Mouse (Mus musculus) retina, adult 2 months (tissue): Measurements from ENCODE around the gene Macf1.
A peak's percentile ranks its signal among the peaks of the same experiment; 100 is the strongest.
"Not testable (repeated sequence)": the region's sequence is repeated elsewhere in the genome, so short reads cannot be mapped to it uniquely, and the experiment has no call there.

Source experiments
- DNase-seq: peaks from one replicate; pipeline ENCODE4 v3.0.0-alpha.2; 2012; ENCODE audit warnings: low read depth, low spot score

The Macf1 gene

DNA sequence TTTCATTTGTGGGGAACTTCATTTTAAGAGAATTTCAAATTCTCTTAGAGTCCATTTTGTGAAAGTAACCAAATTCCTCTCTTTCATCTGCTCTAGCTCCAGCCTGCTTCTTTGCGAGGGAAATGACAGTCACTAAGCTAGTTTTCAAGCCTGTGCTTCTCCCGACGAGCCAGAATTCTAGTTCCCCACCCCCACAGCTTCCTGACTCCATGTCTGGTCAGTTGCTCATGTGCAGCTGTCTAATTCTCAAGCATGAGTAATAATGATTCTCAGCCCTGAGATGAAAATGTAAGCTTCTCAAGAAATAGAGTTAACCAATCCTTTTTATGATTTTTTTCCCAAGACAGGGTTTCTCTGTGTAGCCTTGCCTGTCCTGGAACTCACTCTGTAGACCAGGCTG, 236.9 kb downstream of the Macf1 start:
- DNase-seq = no peak

DNA sequence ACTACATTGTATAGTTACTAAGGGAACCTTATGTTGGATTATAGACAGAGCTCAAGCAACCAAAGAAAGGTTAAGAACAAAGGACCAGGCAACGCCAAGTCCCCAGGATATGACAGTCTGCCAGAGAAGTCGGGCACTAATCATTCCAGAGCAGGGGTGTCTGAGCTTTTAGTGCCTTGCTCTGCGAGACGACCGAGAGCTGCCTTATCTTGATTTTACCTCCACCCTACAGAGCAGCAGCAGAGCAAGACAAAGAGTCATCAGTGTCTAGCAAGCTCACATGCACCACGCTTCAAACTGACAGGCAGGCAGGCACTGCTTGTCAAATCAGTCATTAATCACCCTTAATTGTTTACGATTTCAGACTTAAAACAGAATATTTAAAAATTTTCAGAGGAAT, 237.4 kb downstream of the Macf1 start:
- DNase-seq = no peak

GRCm38 (mm10) chr4:123446221-123446620, 237.9 kb downstream of the Macf1 start:
- not testable (repeated sequence) for DNase-seq

GRCm38 (mm10) chr4:123438414-123438813, 245.7 kb downstream of the Macf1 start:
- no peak for DNase-seq

DNA sequence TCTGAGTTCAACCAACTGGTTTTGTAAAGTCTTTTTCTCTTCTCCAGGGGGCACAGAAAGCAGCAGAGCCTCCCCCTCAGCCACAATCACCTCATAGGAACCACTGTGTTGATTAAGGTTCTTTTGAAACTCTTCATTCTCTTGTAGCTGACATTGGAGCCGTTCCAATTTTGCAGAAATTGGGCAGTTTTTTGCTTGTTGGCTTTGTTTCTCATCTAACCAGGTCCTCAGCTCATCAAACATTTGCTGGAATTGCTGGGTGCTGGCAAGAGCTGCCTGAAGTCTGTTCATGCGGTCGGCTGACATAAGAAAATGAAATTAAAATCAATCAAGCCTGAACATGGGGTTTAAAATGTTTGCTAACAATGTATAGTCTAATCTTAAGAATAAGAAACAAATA, 251.0 kb downstream of the Macf1 start:
- DNase-seq = no peak

DNA sequence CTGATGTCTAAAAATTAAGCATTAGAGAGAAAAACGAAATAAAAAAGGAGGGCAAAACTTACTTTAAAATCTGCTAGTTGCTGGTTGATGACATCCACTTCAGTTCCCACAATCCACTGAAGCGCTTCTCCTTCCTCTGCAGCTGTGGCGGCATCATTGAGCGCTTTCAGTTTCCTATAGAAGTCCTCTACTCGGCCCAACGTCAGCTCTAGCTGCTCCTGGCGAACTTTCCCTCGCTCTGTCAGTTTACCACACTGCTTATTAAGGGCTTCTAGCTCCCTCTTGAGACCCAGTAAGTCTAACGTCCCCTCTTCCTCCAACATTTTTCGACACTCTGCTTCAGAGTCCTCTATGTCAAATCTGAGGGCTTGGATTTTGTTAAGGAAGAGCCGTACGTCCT, 252.2 kb downstream of the Macf1 start:
- no peak for DNase-seq

- DNase-seq = no peak
These were observed 256.1 kb downstream of the Macf1 start for GRCm38 (mm10) chr4:123427900-123428684.

DNA sequence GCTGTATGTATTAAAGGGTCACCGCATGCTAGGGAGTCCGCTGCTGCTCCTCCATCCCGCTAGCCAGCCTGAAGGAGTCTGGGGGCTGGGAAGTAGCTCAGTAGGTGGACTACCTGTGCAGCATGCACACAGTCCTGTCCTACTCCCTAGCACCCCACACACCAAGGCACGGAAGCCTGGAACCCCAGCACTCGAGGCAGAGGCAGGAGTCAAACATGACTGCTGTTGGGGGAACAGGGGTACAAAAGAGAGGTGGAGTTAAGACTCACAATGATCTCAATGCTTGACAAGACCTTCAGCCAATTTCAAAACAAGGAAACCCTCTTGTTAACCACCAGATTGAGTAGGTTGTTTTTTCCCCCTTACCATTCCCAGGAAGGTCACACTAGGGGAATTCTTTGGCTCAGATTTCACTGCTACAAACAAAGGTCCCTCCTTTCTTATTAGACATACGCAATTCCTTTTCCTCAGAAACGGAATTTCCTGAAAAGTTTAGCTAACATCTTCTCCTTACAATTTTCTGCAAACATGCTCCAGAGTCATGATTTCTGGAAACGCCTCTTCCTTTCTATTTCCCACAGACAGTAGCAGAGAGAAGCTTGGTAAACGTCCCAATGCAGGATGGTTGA, 256.8 kb downstream of the Macf1 start:
- DNase-seq = no peak

- no peak for DNase-seq
These were observed 257.6 kb downstream of the Macf1 start for GRCm38 (mm10) chr4:123426429-123427080.

- no peak for DNase-seq
These were observed 258.4 kb downstream of the Macf1 start for GRCm38 (mm10) chr4:123425672-123426272.

GRCm38 (mm10) chr4:123424050-123424449, 260.1 kb downstream of the Macf1 start:
- no peak for DNase-seq

DNA sequence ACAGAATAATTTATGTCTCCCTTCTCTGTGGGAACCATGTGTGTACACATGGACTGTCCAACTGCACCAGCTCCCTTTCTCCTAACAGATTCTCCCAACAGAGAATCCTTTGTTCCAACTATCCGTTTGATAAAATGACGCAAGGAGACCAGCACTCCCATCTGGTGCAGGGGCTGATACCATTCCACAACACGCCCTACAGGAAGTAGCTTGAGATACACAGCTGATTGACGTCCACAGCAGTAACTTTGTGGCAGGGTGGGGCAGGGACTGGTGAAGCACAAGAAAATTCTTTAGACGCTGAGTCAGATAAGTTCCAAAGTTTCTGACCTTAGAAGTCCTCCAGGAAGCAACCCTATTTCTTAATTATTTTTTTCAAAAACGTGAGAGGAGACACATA, 261.3 kb downstream of the Macf1 start:
- no peak for DNase-seq

DNA sequence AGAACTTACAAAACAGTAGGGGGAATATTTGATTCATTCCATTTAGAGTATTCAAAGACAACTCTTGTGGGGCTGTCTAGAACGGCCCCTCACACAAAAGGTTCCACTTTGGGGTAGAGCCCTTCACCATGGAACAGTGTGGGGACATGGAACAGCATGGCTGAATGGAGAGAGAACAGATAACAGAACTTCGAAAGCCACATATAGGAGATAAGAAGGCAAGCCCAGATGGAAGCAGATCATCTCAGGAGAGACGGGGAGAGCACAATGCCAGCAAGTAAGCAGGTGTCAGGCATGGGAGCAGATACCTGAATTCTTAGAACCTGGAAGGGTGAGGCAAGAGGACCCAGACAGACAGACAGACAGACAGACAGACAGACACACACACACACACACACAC, 266.1 kb downstream of the Macf1 start:
- no peak for DNase-seq

DNA sequence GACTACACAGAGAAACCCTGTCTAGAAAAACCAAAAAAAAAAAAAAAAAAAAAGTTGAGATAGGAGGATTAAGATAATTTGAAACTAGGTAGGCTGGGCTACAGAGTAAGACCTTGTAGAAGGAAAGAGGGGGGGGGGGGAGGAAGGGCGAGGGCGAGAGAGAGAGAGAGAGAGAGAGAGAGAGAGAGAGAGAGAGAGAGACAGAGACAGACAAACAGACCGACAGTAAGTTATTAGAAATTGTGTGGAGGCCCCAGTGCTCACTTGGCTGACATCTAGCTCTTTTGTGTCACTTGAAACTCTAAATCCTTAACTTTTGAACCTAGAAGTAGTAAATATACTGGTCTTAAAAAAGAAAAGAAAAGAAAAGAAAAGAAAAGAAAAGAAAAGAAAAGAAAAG, 266.7 kb downstream of the Macf1 start:
- no peak for DNase-seq

DNA sequence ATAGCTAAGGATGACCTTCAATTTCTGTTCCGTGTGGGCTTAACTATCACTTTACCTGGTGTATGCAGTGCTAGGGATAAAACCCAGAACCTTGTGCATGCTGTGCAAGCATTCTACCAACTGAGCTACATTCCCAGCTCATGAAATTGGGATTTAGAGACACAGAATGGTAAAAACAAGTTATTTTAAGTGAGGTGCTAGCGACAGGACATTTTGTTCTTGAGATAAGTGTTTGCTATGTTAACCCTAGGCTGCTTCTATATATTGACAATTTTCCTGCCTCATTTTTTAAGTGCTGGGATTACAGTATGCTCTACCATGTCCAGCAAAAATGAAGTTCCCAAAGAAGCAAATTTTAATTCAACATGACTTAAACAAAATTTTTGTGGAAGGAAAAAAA, 267.3 kb downstream of the Macf1 start:
- no peak for DNase-seq

DNA sequence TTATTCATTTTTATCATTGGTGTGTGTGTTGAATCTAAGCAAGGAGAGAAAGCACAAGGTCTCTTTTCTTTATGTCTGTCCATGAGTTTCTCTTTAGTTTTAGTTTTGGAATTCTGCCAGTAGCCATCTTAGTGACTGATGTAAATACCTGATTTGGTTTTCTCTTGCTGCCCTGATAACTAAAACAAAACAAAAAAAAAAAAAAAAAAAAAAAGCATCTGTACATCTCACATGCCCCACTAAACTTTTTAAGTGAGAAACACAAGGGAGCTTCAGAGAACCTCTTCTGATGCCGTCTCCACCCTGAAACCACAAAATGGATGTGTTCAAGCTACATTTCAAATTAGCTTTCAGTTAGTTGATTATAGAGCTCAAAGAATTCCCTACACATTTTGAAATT, 268.6 kb downstream of the Macf1 start:
- no peak for DNase-seq

GRCm38 (mm10) chr4:123413876-123414275, 270.3 kb downstream of the Macf1 start:
- DNase-seq = no peak

DNA sequence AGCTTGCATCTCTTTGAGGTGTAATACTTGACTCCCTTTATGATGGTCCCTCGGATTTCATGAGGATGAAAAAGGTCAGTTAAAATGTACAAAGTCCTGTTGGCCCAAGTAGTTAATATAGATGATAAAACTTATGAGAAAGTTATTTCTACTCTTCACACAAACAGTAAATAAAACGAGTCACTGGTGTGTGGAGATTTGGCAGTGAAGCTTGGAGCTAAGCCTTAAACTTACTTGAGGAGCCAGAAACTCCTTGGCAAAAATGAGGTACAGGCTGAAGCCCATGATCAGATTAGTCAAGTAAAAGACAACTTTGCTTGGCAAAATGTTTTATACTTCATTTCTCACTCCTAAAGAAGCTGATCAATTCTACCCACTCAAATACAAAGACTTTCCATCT, 271.2 kb downstream of the Macf1 start:
- DNase-seq = no peak

DNA sequence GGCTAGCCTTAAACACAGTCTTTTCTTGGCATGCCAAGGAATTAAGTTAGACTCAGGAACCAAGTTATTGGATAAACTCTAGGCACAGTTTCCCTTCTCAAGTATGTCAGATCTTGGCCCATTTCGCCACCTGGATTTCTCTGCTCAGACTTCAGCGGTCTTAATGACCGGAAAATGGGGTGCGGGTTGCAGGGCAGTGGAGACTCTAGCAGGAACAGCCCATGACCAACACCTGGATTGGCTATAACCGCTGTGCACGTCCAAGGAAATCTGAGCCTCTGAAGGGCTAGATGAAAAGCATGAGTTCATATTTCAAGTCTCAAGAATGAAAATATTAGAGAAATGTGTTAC, 271.7 kb downstream of the Macf1 start:
- DNase-seq = no peak

GRCm38 (mm10) chr4:123411732-123412527, 272.2 kb downstream of the Macf1 start:
- DNase-seq = peak; percentile 32

DNA sequence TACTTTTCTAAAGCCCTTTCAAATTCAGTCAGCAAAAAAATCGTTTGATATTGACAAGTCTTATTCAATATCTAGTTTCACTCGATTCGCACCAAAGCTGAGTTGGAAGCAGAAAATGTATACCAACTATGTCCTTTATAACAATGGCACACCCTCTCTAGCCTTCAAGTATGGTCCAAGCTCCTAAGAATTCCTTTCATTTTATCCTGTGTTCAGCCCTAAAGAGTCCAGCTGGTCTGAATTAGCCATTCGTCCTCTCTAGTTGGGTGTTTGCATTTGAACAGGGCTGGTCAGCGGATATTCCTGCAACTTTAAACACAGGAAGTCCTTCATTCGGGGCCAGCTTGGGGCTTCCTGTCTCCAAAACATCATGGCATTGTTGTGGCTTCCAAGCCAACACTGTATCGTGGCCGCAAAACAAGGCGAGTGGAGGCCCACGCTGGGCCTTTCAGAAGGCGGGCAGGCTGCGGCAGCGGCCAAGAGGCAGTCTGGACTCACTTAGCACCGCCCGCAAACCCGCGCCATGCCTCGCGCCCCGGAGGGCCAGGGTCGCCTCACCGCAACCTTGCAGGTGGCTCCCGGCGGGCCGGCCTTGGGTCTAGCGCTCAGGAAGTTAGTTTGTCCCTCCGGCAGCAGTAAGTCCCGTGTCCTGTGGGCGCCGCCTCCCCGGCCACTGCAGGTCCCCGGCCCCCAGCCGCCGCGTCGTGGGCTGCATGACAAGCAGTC, 273.0 kb downstream of the Macf1 start:
- DNase-seq = no peak
